Mouse (Mus musculus) liver, postnatal 0 days (tissue): Measurements from ENCODE around the gene Hspb1.

Experiments used
- CTCF ChIP-seq: sonication (generic); IDR thresholded peaks from 2 replicates; pipeline ENCODE4 v1.5.1; 2016; ENCODE audit warnings: antibody characterized with exemption, low read depth
- EP300 ChIP-seq: IDR thresholded peaks from 2 replicates; pipeline ENCODE4 v1.6.1; 2016; ENCODE audit warnings: antibody characterized with exemption, low read depth, mild to moderate bottlenecking

- TF ChIP-seq CTCF (no peak), EP300 (no peak)
Measured at GRCm38 (mm10) chr5:135845676-135846320, 41.9 kb upstream of the Hspb1 start.
